27 mouse cellular contexts compared by ENCODE assay signal in genomic region chr5:33537017-33537416, GRCm38 (mm10).
"Had no signal": no experiment of that assay in that cellular context is flagged by ENCODE, and none has a peak within 500 bp of the region (broad histone marks: within the 10 kb centered on the region; RNA-seq: fewer than 3 reads in every experiment).

No protein-coding gene starts in this region.

- H3K9ac ChIP-seq: heart, embryonic 13.5 days; heart, embryonic 15.5 days; hindbrain, embryonic 13.5 days; intestine, embryonic 15.5 days; kidney, embryonic 15.5 days; limb, embryonic 13.5 days; limb, embryonic 15.5 days; liver, embryonic 12.5 days; liver, embryonic 14.5 days had no signal

- H3K27ac ChIP-seq: heart, adult 2 months; heart, embryonic 13.5 days; heart, embryonic 15.5 days; hindbrain, embryonic 13.5 days; intestine, embryonic 15.5 days; kidney, embryonic 15.5 days; kidney, postnatal 0 days; limb, embryonic 13.5 days; limb, embryonic 15.5 days; liver, embryonic 12.5 days; liver, embryonic 14.5 days had no signal

- H3K4me3 ChIP-seq: heart, adult 2 months; heart, embryonic 13.5 days; heart, embryonic 15.5 days; hindbrain, embryonic 13.5 days; intestine, embryonic 15.5 days; kidney, embryonic 15.5 days; limb, embryonic 13.5 days; limb, embryonic 15.5 days; liver, embryonic 12.5 days had no signal

- H3K4me2 ChIP-seq: heart, embryonic 11.5 days; heart, embryonic 13.5 days; heart, embryonic 15.5 days; hindbrain, embryonic 13.5 days; intestine, embryonic 15.5 days; kidney, embryonic 15.5 days; limb, embryonic 13.5 days; limb, embryonic 15.5 days; liver, embryonic 12.5 days had no signal

- DNase-seq: gastrocnemius, postnatal 14 days; gastrocnemius, postnatal 36 days; heart, adult 11 months; heart, adult 2 months; heart, postnatal 14 days; heart, postnatal 36 days; kidney, adult 11 months; kidney, adult 2 months; kidney, adult 9 months; kidney, postnatal 14 days; kidney, postnatal 36 days; layer of hippocampus, adult 9-11 months; layer of hippocampus, postnatal 36 days; left cerebral cortex, postnatal 4 days had no signal

- ATAC-seq: hindbrain, embryonic 16.5 days; inflammation-experienced regulatory T-cells, adult 6 months; intestine, embryonic 15.5 days; liver, embryonic 12.5 days had no signal

- H3K36me3 ChIP-seq: heart, embryonic 13.5 days; heart, embryonic 15.5 days; hindbrain, embryonic 13.5 days; intestine, embryonic 15.5 days; kidney, embryonic 15.5 days; limb, embryonic 13.5 days; limb, embryonic 15.5 days; liver, embryonic 12.5 days had no signal

- H3K4me1 ChIP-seq: liver, embryonic 12.5 days had no signal

- H3K9me3 ChIP-seq: heart, embryonic 13.5 days; heart, embryonic 15.5 days; hindbrain, embryonic 13.5 days; intestine, embryonic 15.5 days; kidney, embryonic 15.5 days; limb, embryonic 13.5 days; limb, embryonic 15.5 days; liver, embryonic 12.5 days had no signal
